Mouse (Mus musculus) kidney, postnatal 0 days (tissue): ENCODE measurements around the gene Kat7. TPM values are rescaled to one million over a fixed set of nuclear protein-coding genes. Genes with fewer than 3 reads are reported as not detected.
A peak's percentile ranks its signal among the peaks of the same experiment; 100 is the strongest.

Source experiments
- ATAC-seq: fragments of 200-750 bp; cut with Nextera tagmentation; replicated peaks from 2 replicates; pipeline ENCODE4 v1.8.0; 2017; ENCODE audit warnings: low read depth, moderate number of reproducible peaks, moderate TSS enrichment, moderate library complexity; ENCODE audit not compliant: low FRiP score
- DNase-seq: peaks from one replicate; pipeline ENCODE4 v3.0.0-alpha.2; 2016; ENCODE audit warnings: low spot score
- H3K27ac ChIP-seq: fragments of 300-500 bp; sonication (generic); 2 replicates; pipeline ENCODE4 v1.5.1; 2014; ENCODE audit warnings: mild to moderate bottlenecking
- H3K27me3 ChIP-seq: fragments of 300-500 bp; sonication (generic); 2 replicates; pipeline ENCODE4 v1.6.1; 2014; ENCODE audit warnings: low read length, mixed read lengths; ENCODE audit not compliant: insufficient read depth
- H3K36me3 ChIP-seq: fragments of 300-500 bp; sonication (generic); 2 replicates; pipeline ENCODE4 v1.6.1; 2014; ENCODE audit warnings: low read length, mixed read lengths; ENCODE audit not compliant: insufficient read depth
- H3K4me1 ChIP-seq: fragments of 300-500 bp; sonication (generic); replicated peaks from 2 replicates; pipeline ENCODE4 v1.6.1; 2014; ENCODE audit warnings: antibody characterized with exemption, low read length, mixed read lengths; ENCODE audit not compliant: insufficient read depth
- H3K4me2 ChIP-seq: fragments of 300-500 bp; sonication (generic); 2 replicates; pipeline ENCODE4 v1.6.1; 2014; ENCODE audit warnings: mild to moderate bottlenecking, low read length, moderate library complexity, mixed read lengths
- H3K4me3 ChIP-seq: fragments of 300-500 bp; sonication (generic); replicated peaks from 2 replicates; pipeline ENCODE4 v1.5.1; 2014; ENCODE audit warnings: low read depth, low read length
- H3K9ac ChIP-seq: fragments of 300-500 bp; sonication (generic); 2 replicates; pipeline ENCODE4 v1.6.1; 2014; ENCODE audit warnings: low read depth, low read length
- H3K9me3 ChIP-seq: fragments of 300-500 bp; sonication (generic); replicated peaks from 2 replicates; pipeline ENCODE4 v1.6.1; 2016; ENCODE audit warnings: low read length, inconsistent platforms, mixed read lengths
- CTCF ChIP-seq: IDR thresholded peaks from 2 replicates; pipeline ENCODE4 v1.5.1; 2016; ENCODE audit warnings: antibody characterized with exemption, low read depth, mild to moderate bottlenecking, moderate library complexity
- WGBS: fragments of 180-500 bp; shearing (Covaris S2); extraction: QIAGEN DNeasy Blood & Tissue Kit; methylation state at CpG from one replicate; pipeline ENCODE4 v1.1.7; 2014; 5-methylcytosine and 5-hydroxymethylcytosine counted together
- polyA plus RNA-seq: library from polyadenylated mRNA; unstranded; fragments of >200 nt; fragmentation: Nextera tagmentation; extraction: Ambion mirVana; gene quantifications from 2 replicates; pipeline ENCODE4 v1.2.1, GENCODE M21; 2015

The Kat7 gene
- polyA plus RNA-seq, 1 experiment from 2014 or later = 49.0 TPM

DNA sequence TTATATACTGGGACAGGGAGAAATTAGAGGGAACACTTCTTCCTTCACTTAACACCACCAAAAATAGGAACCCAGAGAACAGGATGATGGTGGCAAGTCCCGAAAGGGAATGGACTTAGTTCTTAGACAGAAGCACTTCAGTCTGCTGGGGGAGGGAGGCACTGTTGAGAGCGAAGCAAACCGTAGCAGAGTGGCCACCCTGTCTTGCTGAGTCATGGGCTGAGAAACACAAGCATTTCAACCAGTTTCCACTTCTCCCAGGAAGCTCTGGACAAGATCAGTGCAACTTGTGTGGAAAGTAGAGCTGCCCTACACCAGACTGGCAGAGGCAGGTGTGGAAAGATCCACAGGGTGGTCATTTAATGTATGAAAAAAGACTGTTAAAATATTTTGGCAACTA is 35.4 kb downstream of the Kat7 start:
- no peak overlapping the region for H3K4me2 ChIP-seq
- no peak for ATAC-seq
- no peak overlapping the region for H3K27ac ChIP-seq
- H3K27me3 ChIP-seq = no peaks in the 10 kb centered on the region
- no peaks in the 10 kb centered on the region for H3K9me3 ChIP-seq
- no peak for DNase-seq
- H3K4me3 ChIP-seq = no peak overlapping the region
- WGBS = 87% methylated on average over 3 of the region's 3 CpGs
- H3K36me3 ChIP-seq = peaks cover 80% of the 10 kb centered on the region
- no peak for TF ChIP-seq CTCF
- H3K4me1 ChIP-seq = no peaks in the 10 kb centered on the region
- no peak overlapping the region for H3K9ac ChIP-seq

- TF ChIP-seq CTCF = no peak
- Histone ChIP-seq H3K36me3 (peaks cover 70% of the 10 kb centered on the region), H3K4me3 (no peak overlapping the region), H3K9ac (no peak overlapping the region), H3K27ac (no peak overlapping the region), H3K4me1 (no peaks in the 10 kb centered on the region), H3K27me3 (no peaks in the 10 kb centered on the region), H3K9me3 (no peaks in the 10 kb centered on the region), H3K4me2 (no peak overlapping the region)
- DNase-seq (no peak), ATAC-seq (no peak)
- WGBS = 88% methylated on average over 5 of the region's 5 CpGs
These were observed 36.4 kb downstream of the Kat7 start for GRCm38 (mm10) chr11:95273661-95274060.

DNA sequence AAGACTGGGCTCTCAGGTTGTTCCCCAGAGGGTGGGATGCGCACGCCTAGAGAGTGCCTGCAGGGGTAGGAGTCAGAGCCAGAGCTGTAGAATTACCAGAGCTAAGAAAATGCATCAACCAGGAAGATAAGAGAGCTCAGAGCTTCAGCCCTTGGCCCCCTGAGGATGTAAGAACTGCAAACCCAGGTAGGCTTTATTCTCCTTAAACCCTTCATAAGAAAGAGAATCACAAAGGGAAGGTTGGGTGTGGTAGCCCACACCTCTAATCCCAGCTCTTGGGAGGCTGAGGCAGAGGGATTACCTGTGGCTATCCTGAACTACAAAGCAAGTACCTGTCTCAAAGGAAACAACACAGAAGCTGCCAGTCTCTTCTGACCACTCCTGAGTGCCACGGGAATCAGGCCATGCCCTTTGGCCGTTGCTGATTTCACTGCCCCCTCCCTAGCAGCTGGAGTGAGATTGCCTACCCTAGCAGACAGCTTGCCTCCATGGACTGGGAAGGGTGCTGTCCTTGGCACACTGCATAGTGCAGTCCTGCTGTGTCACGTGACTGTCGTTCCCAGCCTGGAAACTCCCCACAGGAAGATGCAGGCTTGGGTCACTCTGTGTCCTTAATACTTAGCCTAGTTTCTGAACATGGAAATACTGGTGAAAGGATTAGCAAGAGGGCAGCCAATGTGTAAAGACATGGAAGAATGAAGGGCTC is 43.4 kb downstream of the Kat7 start:
- WGBS = 48% methylated on average over 6 of the region's 6 CpGs
- no peak for TF ChIP-seq CTCF
- Histone ChIP-seq H3K9me3 (no peaks in the 10 kb centered on the region), H3K4me3 (no peak overlapping the region), H3K4me1 (no peaks in the 10 kb centered on the region), H3K27ac (no peak overlapping the region), H3K27me3 (no peaks in the 10 kb centered on the region), H3K4me2 (no peak overlapping the region), H3K9ac (no peak overlapping the region), H3K36me3 (peaks cover 10% of the 10 kb centered on the region)
- DNase-seq (no peak), ATAC-seq (peak; percentile 50; the same call in 1 of the 2 replicates)

DNA sequence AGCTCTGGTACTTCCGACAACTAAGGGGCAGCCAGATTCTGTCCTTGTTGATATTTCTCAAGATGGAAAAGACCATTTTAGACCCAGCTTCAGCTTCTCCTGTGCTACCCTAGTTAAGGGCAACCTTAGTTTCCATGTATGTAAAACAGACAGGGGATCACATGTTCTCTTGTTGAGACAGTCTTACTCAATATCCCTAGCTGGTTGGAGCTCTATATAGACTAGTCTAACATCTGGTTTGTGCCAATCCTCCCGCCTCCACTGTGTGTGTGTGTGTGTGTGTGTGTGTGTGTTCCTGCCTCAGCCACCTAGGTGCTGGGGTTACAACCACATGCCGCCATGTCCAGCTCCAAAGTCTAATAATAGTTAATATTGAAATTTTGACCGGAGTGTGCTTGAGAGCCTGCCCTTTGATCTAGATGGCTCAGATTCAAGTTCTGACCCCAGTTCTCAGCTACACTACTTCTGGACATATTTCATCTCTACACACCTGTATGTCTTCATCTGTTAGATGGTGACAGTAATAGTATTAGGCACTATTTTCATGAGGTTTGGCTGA is 45.5 kb downstream of the Kat7 start:
- DNase-seq (no peak), ATAC-seq (no peak)
- no peaks in the 10 kb centered on the region for H3K9me3 ChIP-seq
- no peak for TF ChIP-seq CTCF
- no peak overlapping the region for H3K4me3 ChIP-seq
- no peaks in the 10 kb centered on the region; the same call in none of the 2 replicates for H3K36me3 ChIP-seq
- no peak overlapping the region for H3K9ac ChIP-seq
- 78% methylated on average over 4 of the region's 4 CpGs for WGBS
- H3K27me3 ChIP-seq = no peaks in the 10 kb centered on the region
- H3K27ac ChIP-seq = peak overlapping the region; percentile 75
- no peaks in the 10 kb centered on the region for H3K4me1 ChIP-seq
- no peak overlapping the region for H3K4me2 ChIP-seq

DNA sequence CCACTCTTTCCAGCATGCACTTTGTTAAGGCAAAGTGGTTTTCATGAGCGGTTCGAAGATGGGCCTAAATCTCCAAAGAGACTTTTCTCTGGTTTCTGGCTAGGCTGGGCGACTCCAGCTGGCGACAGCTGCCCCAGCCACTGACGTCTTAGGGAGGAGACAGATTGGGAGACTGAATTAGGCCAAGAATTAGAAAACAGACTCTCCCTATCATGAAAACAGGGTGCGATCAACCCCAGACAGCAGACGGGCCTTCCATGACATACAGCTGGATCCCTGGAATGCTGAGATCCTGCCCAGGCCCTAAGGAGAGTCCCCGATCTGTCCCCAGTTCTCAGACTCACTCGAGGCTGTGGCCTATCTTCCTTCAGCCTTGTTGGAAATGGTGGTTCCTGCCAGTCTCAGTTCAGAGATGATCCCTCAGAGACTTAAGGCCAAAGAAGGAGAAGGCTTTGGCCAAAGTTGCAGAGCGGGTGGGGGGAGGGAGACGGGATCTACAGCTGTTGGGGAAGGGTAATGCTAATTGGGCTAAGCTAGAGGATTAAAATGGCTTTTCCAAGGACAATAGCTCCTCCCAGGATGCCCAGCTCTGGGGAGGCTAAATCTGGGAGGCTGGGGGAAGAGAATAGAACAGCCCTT is 46.1 kb downstream of the Kat7 start:
- peak overlapping the region; percentile 75 for H3K27ac ChIP-seq
- H3K9me3 ChIP-seq = no peaks in the 10 kb centered on the region
- H3K4me2 ChIP-seq = no peak overlapping the region
- no peak for ATAC-seq
- H3K4me3 ChIP-seq = no peak overlapping the region
- H3K4me1 ChIP-seq = no peaks in the 10 kb centered on the region
- no peak for TF ChIP-seq CTCF
- H3K9ac ChIP-seq = 0 out of 2 replicates have a peak overlapping the region, but pooled peaks have one; percentile 8
- H3K36me3 ChIP-seq = no peaks in the 10 kb centered on the region; the same call in 1 of the 2 replicates
- peak; percentile 73 for DNase-seq
- no peaks in the 10 kb centered on the region for H3K27me3 ChIP-seq
- WGBS = 34% methylated on average over 11 of the region's 11 CpGs

- no peaks in the 10 kb centered on the region for H3K4me1 ChIP-seq
- H3K27me3 ChIP-seq = no peaks in the 10 kb centered on the region
- H3K36me3 ChIP-seq = no peaks in the 10 kb centered on the region; the same call in 1 of the 2 replicates
- 70% methylated on average over 5 of the region's 5 CpGs for WGBS
- ATAC-seq (no peak), DNase-seq (no peak)
- H3K9ac ChIP-seq = no peak within 1 kb of the TSS
- no peak within 1 kb of the TSS for H3K4me2 ChIP-seq
- no peak within 1 kb of the TSS for H3K4me3 ChIP-seq
- H3K9me3 ChIP-seq = no peaks in the 10 kb centered on the region
- no peak; the same call in 1 of the 2 replicates for TF ChIP-seq CTCF
- H3K27ac ChIP-seq = no peak within 1 kb of the TSS
These were observed 48.8 kb downstream of the Kat7 start, which contains the start of gene Tac4 for GRCm38 (mm10) chr11:95261178-95261751. Gene Tac4 (plus strand): TSS chr11:95261529.
